Mouse (Mus musculus) heart, adult 9 months (tissue): ENCODE measurements around the gene Rasgef1b.
A peak's percentile ranks its signal among the peaks of the same experiment; 100 is the strongest.

Experiments used
- DNase-seq, 2 experiments: peaks; one replicate each; pipeline ENCODE4 v3.0.0; 2022; ENCODE audit warnings: low spot score in 2 of 2

Rasgef1b gene

DNA sequence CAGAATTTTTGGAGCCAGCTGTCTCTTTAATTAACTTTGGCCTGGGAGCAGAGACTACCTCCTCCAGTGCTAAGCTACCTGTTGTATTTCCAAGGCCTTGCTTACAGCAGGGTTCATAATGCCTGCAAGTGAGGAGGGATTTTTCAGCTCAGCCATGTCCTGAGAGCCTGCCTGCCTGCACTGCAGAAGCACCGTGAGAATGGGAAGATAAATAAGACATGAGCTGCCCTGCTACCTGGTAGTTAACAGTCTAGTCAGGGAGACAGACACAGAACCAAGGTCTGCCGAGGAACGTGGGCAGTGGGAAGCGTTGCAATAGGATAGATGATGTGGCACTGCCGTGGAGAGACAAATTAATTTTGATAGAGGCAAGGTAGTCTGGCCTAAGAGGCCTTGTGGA, 277.4 kb downstream of the Rasgef1b start:
- no peak for DNase-seq

DNA sequence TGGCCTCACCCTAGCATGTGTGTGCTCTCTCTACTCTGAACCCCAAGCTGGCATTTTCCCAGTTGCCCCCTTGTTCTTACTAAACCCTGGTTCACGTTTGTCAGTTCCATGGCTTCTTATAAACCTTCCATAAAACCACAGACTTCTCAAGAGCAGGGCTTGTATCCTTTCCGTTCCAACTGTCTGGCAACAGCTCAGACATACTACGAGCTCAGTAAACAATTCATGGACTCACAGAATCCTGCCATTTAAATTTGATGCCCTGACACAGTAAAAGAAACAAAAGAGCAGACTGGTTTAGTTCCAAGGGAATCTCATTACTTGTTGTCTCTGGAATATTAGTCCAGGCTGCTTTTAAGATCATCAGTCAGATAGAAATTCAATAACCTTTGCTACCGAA, 277.9 kb downstream of the Rasgef1b start:
- DNase-seq: no peak

DNA sequence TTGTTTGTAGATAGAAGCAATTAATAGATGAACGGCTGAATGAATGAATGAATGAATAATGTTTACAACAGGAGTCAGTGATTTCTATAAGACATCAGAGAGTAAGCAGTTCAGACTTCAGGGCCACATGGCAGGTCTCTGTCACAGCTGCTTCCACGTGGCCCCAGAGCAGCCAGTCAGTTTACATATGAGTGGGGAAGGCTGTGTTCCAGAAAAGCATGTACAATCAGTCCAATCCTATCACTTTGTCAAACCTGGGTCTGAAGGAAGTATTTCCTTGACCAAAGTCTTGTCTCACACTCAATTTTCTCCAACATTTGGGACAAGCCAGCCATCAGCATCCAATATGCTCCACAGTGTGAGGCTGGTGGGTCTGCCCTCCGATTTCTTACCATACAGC, 278.4 kb downstream of the Rasgef1b start:
- DNase-seq: no peak

DNA sequence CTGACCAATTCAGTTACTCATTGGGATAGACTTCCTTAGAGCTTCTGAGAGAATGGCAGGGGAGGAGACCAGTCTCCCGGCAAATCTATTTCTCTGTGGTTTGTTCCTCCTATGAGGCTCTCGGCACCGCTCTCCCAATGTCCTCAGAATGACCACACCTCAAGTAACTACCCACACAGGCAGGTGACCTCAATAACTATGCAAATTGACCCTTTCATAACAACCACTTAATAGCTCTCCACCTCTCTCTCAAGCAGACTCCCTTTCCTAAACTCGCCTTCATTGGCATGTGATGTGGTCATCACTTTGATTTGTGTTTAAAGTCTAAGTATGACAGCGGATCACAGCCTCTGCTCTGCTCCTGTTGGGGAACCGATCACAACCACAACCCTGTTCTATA, 281.4 kb downstream of the Rasgef1b start:
- DNase-seq: no peak

DNA sequence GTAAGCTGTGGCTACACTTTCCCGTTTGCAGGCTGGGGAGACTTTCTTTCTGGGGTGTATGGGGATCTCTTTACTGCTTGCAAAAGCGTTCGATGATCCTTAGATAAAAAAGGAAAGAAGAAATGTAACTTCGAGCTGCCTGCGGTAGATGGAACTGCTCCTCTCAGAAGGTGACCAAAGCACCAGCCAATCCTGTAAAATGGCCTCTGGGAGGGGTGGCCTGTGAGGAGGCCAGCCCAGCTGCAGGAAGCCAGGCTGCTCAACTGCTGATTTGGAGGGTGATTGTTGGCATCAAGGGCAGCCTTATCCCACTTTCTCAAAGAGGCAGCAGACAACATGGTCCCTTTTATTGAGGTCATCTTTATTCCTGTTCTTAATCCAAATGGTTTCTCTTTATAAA, 283.6 kb downstream of the Rasgef1b start:
- no peak for DNase-seq

DNA sequence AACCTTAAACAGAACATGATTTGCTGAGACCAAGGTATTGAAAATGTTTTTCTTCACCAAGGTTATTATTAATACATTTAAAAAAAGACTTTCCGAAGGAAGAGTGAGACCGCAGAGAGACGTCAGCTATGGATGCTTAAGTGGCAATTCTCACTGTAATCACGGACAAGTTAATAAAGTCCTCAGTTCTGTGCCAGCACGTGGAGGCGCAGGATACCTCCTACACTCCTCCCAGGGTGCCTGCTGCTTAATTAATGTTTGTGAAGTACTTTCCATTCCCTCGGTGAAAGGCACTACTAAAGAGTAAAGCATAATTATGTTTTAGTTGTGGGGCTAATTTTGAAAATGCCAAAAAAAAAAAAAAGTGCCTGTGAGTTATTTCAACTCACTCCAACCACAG, 284.1 kb downstream of the Rasgef1b start:
- DNase-seq: no peak

DNA sequence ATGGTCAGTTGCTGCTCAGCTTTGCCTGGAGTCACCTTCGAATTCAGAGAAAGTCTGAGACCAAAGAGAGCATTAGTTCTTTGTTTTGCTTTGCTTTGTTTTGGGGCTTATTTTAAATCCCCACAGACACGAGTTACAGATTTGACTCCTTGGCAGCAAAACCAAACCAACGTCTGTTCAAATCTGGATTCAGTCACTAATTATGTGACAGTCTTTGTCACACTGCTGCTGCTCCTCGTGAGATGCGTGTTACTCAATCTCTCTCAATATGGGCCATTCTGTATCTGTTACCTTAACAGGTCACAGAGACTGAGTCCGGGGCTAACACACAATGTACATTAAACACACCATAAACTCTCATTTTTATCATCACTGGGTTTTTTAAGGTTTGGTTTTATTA, 288.8 kb downstream of the Rasgef1b start:
- DNase-seq: no peak

DNA sequence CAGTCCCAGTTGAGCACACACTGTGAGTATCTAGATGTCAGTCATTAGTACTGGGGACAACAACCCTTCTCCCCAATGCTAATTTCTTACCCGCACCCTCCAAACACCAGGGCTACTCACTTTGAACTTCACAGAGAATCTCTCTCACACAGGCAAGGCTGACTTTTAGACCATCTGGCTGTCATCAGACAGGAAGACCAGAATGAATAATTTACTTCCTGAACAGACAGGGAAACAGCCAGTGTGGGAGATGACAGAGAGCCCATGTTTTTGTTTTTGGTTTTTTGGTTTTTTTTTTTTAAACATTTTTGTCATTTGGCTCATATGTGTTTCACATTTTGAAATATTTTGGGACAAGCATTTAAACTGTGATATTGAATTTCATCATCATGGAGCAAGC, 290.3 kb downstream of the Rasgef1b start:
- DNase-seq: no peak

DNA sequence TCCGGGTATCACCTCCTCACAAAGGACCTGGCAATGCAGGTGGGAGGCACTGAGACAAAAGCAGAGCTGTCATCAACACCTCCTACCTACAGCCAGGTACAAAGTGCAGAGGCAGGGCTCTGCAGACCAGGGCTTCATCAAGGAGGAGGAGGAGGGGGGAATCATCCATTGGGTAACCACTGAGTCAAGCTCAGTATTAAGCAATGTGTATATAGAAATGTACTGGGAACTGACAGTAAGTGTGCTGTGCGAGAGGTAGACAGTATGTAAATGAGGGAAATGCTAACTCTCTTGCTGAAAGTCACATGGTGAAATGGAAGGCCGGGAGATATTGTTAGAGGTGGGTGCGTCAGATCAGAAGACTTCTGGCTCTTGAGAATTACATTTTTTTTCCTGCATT, 294.6 kb downstream of the Rasgef1b start:
- no peak for DNase-seq

DNA sequence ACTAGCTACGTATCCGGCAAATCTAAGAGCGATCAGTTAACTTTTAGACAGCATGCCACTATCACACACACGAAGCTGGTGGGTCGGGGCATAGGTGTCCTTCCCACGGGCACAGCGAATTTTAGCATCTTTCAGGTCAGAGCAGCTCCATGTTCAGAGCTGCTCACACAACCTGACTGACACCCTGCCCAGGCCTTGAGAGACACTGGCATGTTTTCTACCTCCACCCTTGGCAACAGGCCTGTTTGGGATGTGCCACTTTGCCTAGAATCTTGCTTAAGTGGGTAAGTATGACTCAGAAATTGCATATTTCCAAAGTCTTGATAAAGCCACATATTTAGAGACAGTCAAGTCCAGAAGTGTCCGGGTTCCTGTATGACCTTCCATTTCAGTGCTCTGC, 296.4 kb downstream of the Rasgef1b start:
- no peak for DNase-seq

DNA sequence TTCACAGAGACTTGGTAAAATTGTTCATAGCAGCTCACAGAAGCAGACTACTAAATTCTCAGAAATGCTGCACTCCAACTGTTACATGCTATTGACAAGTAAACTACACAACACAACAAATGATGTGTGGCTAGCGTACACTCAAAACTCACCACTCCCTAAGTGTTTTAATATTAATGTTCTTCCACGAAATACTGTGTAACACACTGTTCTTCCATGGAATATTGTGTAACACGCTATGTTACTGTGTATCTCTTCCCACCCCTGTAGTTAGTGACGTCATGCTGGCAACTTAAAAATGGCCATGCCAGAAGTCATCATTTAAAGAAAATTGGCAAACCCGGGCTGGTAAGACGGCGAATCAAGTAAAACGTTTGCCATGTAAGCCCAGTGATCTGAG, 299.6 kb downstream of the Rasgef1b start:
- DNase-seq: no peak

DNA sequence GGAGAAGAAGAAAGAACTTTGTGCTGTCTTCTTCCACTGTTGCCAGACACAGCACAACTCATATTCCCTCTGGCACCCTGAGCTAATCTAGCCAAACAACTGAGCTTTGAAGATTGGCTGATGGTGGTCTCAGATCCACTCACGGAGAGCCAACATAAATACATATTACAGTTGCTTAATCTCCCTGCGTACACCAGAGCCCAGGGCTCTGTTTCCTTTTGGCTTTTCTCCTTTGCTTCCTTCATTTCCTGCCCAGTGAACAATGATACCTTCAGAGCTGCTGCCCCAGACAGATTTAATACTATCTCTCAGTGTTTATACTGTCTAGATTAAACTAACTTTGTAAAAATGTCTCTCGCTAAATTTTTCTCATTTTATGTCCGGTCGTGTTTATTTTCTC, 300.2 kb downstream of the Rasgef1b start:
- no peak for DNase-seq

DNA sequence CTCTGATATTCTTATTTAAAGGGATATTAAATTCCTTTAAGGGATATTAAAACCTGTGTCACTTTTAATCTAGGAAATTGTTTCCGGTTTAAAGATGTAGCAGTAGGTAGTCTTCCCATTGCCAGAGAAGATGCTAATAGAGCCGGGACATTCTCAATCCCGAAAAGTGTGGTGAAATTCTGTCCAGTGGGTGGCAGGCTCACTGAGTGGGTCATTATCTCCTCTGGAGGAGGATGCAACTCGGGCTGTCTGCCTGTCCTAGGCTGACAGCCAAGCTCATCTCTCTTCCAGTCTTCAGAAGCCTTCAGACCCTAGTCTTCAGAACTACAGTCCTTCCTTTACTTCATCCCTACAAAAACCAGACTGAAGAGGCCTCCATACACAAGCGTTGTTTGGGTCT, 305.6 kb downstream of the Rasgef1b start:
- DNase-seq: no peak

DNA sequence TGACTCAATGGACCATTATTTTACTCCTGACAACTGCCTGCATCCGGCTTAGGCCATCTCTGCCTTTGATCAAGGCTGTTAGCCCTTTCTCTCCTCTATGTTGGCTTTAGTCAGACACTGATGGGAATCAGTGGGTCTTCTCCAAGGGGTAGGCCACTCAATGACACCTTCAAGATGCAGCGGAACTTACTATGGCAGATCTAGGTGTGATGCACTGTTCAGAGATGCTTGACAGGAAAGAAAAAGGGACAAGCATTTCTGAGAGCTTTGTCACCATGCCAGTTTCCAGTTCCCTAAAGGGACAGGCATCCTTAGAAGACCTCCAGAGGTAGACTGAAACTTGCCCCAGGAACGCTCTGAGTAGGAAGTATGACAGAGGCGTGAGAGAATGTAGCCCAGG, 306.0 kb downstream of the Rasgef1b start:
- no peak for DNase-seq

DNA sequence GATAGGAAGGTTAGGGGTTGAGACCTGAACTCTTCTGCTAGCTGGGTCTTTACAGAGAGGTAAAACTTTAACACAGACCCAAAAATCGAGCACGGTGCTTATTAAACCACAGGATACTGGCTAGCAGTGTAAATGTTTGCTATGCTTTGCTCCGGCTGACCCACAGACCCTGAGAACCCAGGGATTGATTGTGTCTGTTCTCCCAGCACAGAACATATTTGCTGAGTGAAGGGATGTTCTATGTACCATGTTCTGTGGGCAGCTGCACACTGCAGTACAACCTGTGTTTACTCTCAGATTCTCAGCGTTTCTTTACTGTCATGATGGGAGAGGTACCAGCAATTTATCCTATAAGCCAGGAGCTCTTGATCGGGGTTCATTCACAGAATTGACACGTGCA, 306.8 kb downstream of the Rasgef1b start:
- DNase-seq: no peak

DNA sequence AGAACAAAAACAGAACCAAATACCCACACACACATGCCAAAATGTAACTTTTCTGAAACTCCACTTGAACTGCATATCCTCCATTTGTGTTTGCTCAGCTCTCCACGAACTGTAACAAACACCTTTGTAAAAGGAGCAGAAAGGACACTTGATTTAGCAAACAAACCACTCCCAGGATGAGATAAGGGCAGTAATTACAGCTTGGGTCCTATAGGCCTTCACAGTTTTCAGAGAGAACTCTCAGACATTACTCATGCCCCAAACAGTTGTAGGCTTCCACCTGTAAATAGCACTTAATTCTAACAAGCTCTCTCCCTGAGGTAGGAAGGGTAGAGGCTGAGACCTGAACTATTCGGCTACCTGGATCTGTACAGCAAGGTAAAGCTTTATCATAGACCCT, 309.0 kb downstream of the Rasgef1b start:
- DNase-seq: no peak

DNA sequence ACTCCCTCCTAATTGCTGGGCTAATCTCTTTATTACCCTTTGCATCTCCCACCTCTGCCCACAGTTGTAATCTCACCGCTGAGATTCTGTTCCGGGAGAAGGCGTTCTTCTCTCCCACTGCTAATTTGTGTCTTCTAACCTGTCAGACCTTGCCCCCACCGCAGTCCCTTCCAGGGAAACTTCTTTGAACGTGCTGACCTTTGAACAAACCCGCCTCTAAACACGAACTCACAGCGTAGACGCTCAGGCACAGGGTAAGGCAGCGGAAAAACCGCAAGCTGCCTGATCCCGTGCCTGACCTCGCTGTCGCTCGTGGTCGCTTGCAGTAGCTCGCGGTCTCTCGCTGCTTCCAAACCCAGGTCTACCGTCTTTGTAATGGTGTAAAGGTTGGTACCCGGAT, 312.0 kb downstream of the Rasgef1b start:
- DNase-seq: no peak

DNA sequence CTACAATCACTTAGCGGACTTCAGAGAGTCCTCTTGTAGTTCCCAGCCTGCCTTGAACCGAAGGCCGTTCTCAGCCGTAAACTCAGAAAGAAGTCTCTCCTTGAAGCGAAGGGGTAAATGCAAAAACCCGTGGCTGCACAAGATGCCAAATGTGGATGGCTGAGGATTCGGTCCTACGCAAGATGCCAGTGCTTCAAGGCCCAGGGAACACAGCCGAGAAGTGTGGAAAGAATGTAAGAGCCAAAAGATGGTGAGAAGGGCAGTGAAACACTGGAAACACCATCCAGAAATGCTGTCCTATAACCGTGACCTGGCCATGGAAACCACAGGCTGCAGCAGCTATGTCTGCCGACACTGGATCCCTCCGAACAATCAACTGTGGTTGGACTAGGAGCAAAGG, 313.2 kb downstream of the Rasgef1b start:
- DNase-seq: no peak

DNA sequence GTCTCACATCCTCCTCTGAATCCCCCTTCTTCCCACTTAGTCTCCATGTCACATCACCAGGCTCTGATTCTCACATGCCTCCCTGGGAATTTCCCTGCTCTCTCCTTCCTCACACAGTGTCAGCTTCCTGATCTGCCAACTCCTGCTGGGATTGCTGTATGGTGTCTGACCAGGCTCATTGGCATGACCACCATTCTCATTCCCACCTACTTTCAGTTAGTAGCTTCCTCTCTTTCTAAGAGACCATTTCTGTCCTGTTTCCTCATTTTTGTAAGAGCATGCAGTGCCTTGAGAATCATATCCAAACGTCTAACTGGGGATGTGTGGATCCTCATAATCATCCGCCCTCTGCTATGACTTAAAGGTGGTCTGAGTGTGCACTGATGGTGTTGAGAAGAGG, 313.8 kb downstream of the Rasgef1b start:
- DNase-seq: no peak

DNA sequence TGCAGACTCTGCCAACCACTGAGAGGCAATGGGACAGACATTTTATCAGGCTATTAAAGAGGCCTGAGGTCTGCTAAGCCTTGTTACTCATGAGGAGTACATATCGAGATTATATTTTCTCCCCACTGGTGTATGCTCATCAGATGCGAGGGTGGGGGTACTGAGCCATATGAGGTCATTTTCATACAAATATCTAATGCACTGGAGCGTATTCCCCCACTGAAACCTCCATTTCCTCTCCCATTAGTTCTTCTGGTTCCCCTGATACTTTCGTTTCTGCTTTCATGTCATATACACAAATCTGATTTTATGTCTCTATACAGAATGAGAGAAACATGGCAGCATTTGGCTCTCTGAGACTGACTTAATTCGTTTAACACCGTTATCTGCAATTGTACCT, 314.6 kb downstream of the Rasgef1b start:
- DNase-seq: peak in 1 of 2 experiments; percentile 17

DNA sequence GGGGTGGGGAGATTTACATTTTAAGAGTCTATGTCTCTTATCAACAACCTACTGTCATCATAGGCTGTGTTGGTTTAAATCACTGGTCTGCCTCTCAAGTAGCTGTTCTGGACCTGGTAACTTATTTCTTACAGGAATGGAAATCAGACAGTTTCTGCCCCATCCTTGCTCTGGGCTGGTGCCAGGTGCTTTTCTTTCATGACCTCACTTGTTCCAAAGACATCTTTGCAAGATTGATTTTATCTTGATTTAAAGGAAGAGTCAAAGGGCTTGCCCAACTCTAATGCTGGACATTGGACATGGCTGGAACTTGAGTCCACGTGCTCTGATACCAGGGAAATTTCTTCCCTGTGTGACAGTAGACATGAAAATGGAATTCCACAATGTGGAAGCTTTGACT, 315.0 kb downstream of the Rasgef1b start:
- no peak for DNase-seq

DNA sequence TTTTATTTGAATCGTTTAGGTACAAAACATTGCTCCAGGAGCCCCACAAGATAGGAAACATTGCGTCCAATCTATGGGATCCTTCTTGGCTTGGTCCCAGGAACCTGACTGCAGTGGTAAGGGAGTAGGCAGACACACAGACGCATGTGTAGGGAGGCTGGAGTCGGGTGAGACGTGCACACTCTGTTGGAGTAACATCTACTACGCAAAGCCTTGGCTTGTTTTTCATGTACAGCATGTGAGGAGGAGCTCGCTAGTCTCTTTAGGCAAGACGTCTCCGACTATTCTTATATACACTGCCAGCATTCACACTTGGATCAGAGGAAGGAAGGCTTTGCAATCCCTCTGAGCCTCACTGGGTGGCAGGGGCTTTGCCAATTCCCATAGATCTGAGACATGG, 315.5 kb downstream of the Rasgef1b start:
- DNase-seq: no peak

DNA sequence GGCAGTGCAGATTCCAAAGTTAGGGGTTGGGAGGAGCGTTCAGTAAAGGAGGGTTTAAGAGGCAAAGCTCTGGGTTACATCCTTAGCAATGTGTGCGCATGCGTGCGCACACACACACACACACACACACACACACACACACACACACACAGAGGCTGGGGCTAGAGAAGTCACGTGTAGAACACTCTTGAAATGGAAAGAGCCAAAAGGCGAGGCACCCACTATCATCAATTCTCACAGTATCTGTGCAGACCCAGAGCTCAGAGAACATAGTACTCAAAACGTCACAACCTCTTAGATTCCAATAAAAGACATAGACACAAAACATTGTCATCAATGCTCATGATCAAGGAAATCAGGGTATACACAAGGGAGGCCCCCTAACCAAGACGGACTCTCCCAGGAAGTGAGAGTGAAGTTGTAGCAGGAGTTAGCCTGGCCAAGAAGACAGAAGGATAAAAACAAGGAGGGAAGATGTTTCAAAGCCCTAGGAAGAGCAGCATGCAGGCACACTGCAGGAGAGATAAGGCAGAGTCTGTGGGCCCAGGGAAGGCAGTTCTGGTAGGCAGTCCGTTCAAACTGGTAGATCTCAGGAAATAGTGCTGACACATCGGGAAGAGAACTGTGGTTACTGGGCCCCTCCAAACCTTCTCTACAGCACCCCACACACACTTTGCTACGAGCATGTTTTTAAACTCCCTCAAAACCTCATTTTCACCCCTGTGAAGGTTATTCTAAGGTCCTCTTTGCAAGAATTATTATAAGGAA, 324.3 kb downstream of the Rasgef1b start:
- DNase-seq: no peak

DNA sequence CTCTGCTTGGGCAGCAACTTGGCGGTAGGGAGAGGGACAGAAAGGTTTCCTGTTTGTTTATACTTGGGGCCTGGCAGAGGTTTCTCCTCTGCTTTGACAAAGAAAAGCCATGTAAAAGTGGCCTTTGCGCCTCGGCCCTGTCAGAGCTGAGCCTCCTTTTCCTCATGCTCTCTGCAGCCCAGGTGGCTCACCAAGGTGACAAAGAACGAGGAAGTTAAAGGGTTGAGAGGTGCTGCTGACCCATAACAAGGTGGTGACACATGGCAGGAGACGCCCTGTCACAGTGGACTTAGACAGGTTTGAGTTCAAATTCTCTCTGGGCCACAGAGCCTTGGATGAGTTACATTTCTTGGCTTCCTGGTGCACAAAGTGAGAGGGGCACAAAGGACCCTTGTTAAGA, 325.5 kb downstream of the Rasgef1b start:
- DNase-seq: no peak
